Mouse (Mus musculus) hindbrain, embryonic 12.5 days (tissue): ENCODE measurements around the gene Spdl1. TPM values are rescaled to one million over a fixed set of nuclear protein-coding genes. Genes with fewer than 3 reads are reported as not detected.

Experiments used
- ATAC-seq: fragments of 200-750 bp; cut with Nextera tagmentation; 2 replicates; pipeline ENCODE4 v1.8.0; 2017; ENCODE audit warnings: moderate TSS enrichment; ENCODE audit not compliant: low FRiP score
- H3K27ac ChIP-seq: fragments of 300-500 bp; sonication (generic); 2 replicates; pipeline ENCODE4 v1.5.1; 2016; ENCODE audit warnings: mild to moderate bottlenecking
- H3K27me3 ChIP-seq: fragments of 300-500 bp; sonication (generic); 2 replicates; pipeline ENCODE4 v1.6.1; 2016; ENCODE audit warnings: mild to moderate bottlenecking
- H3K36me3 ChIP-seq: fragments of 300-500 bp; sonication (generic); 2 replicates; pipeline ENCODE4 v1.6.1; 2016; ENCODE audit warnings: mild to moderate bottlenecking
- H3K4me1 ChIP-seq: fragments of 300-500 bp; sonication (generic); 2 replicates; pipeline ENCODE4 v1.6.1; 2016
- H3K4me2 ChIP-seq: fragments of 300-500 bp; sonication (generic); replicated peaks from 2 replicates; pipeline ENCODE4 v1.6.1; 2016; ENCODE audit warnings: mild to moderate bottlenecking
- H3K4me3 ChIP-seq: fragments of 300-500 bp; sonication (generic); 2 replicates; pipeline ENCODE4 v1.5.1; 2016; ENCODE audit warnings: mild to moderate bottlenecking
- H3K9ac ChIP-seq: fragments of 300-500 bp; sonication (generic); 2 replicates; pipeline ENCODE4 v1.6.1; 2016; ENCODE audit warnings: mild to moderate bottlenecking, moderate library complexity
- H3K9me3 ChIP-seq: fragments of 300-500 bp; sonication (generic); replicated peaks from 2 replicates; pipeline ENCODE4 v1.6.1; 2016; ENCODE audit warnings: mild to moderate bottlenecking
- WGBS: fragments of 180-500 bp; shearing (Covaris S2); methylation state at CpG from one replicate; pipeline ENCODE4 v1.1.7; 2016; 5-methylcytosine and 5-hydroxymethylcytosine counted together
- polyA plus RNA-seq: library from polyadenylated mRNA; unstranded; fragments of >200 nt; fragmentation: Nextera tagmentation; extraction: Ambion mirVana; gene quantifications from 2 replicates; pipeline ENCODE4 v1.2.1, GENCODE M21; 2016

Gene Spdl1
- polyA plus RNA-seq, 1 experiment from 2014 or later = 15.4 TPM

GRCm38 (mm10) chr11:34771221-34771986 lies 62.0 kb downstream of the Spdl1 start:
- no peaks in the 10 kb centered on the region for H3K27me3 ChIP-seq
- ATAC-seq = no peak
- H3K9me3 ChIP-seq = peaks cover under 1% of the 10 kb centered on the region; the same call in 1 of the 2 replicates
- no peak overlapping the region for H3K27ac ChIP-seq
- H3K9ac ChIP-seq = no peak overlapping the region
- H3K4me3 ChIP-seq = no peak overlapping the region
- 0 out of 2 replicates have a peak, but pooled peaks cover 4% of the 10 kb centered on the region for H3K4me1 ChIP-seq
- no peak overlapping the region for H3K4me2 ChIP-seq
- WGBS = 65% methylated on average over 12 of the region's 12 CpGs
- no peaks in the 10 kb centered on the region for H3K36me3 ChIP-seq

- Histone ChIP-seq H3K9ac (no peak overlapping the region), H3K4me1 (0 out of 2 replicates have a peak, but pooled peaks cover 4% of the 10 kb centered on the region), H3K27ac (no peak overlapping the region), H3K4me2 (no peak overlapping the region), H3K9me3 (peaks cover 8% of the 10 kb centered on the region; the same call in 1 of the 2 replicates), H3K27me3 (no peaks in the 10 kb centered on the region), H3K36me3 (no peaks in the 10 kb centered on the region), H3K4me3 (no peak overlapping the region)
- no peak for ATAC-seq
- WGBS = 61% methylated on average over 4 of the region's 4 CpGs
These were observed 62.8 kb downstream of the Spdl1 start for GRCm38 (mm10) chr11:34770666-34771065.

- 84% methylated on average over 8 of the region's 8 CpGs for WGBS
- no peak for ATAC-seq
- 0 out of 2 replicates have a peak, but pooled peaks cover 4% of the 10 kb centered on the region for H3K4me1 ChIP-seq
- no peak overlapping the region for H3K27ac ChIP-seq
- no peak overlapping the region for H3K9ac ChIP-seq
- peaks cover 8% of the 10 kb centered on the region; the same call in 1 of the 2 replicates for H3K9me3 ChIP-seq
- H3K4me2 ChIP-seq = no peak overlapping the region
- H3K36me3 ChIP-seq = no peaks in the 10 kb centered on the region
- H3K27me3 ChIP-seq = no peaks in the 10 kb centered on the region
- no peak overlapping the region for H3K4me3 ChIP-seq
These were observed 63.5 kb downstream of the Spdl1 start for GRCm38 (mm10) chr11:34769946-34770345.

GRCm38 (mm10) chr11:34769396-34769795 lies 64.0 kb downstream of the Spdl1 start:
- H3K27ac ChIP-seq = no peak overlapping the region
- H3K4me3 ChIP-seq = no peak overlapping the region
- H3K9ac ChIP-seq = no peak overlapping the region
- ATAC-seq = no peak
- H3K36me3 ChIP-seq = no peaks in the 10 kb centered on the region
- WGBS = 95% methylated on average over 2 of the region's 2 CpGs
- H3K9me3 ChIP-seq = peaks cover 8% of the 10 kb centered on the region; the same call in 1 of the 2 replicates
- H3K4me2 ChIP-seq = no peak overlapping the region
- 0 out of 2 replicates have a peak, but pooled peaks cover 4% of the 10 kb centered on the region for H3K4me1 ChIP-seq
- H3K27me3 ChIP-seq = no peaks in the 10 kb centered on the region

GRCm38 (mm10) chr11:34763739-34764361 lies 69.6 kb downstream of the Spdl1 start:
- Histone ChIP-seq H3K9ac (no peak overlapping the region), H3K4me2 (no peak overlapping the region), H3K4me3 (no peak overlapping the region), H3K9me3 (peaks cover 8% of the 10 kb centered on the region; the same call in 1 of the 2 replicates), H3K27me3 (no peaks in the 10 kb centered on the region), H3K4me1 (no peaks in the 10 kb centered on the region), H3K27ac (no peak overlapping the region), H3K36me3 (no peaks in the 10 kb centered on the region)
- 88% methylated on average over 5 of the region's 5 CpGs for WGBS
- ATAC-seq = no peak

GRCm38 (mm10) chr11:34762570-34763127 lies 70.8 kb downstream of the Spdl1 start:
- Histone ChIP-seq H3K36me3 (no peaks in the 10 kb centered on the region), H3K4me2 (no peak overlapping the region), H3K9me3 (peaks cover 8% of the 10 kb centered on the region; the same call in 1 of the 2 replicates), H3K4me1 (no peaks in the 10 kb centered on the region), H3K27me3 (no peaks in the 10 kb centered on the region), H3K4me3 (no peak overlapping the region), H3K9ac (no peak overlapping the region), H3K27ac (no peak overlapping the region)
- no peak for ATAC-seq
- WGBS = 87% methylated on average over 5 of the region's 5 CpGs

- H3K9me3 ChIP-seq = peaks cover 8% of the 10 kb centered on the region; the same call in 1 of the 2 replicates
- no peak overlapping the region for H3K9ac ChIP-seq
- H3K27ac ChIP-seq = no peak overlapping the region
- H3K36me3 ChIP-seq = no peaks in the 10 kb centered on the region
- WGBS = 86% methylated on average over 6 of the region's 6 CpGs
- no peaks in the 10 kb centered on the region for H3K27me3 ChIP-seq
- H3K4me2 ChIP-seq = no peak overlapping the region
- no peaks in the 10 kb centered on the region for H3K4me1 ChIP-seq
- ATAC-seq = no peak
- H3K4me3 ChIP-seq = no peak overlapping the region
These were observed 71.3 kb downstream of the Spdl1 start for GRCm38 (mm10) chr11:34762125-34762524.

- Histone ChIP-seq H3K4me1 (no peaks in the 10 kb centered on the region), H3K9ac (no peak overlapping the region), H3K27ac (no peak overlapping the region), H3K36me3 (no peaks in the 10 kb centered on the region), H3K27me3 (no peaks in the 10 kb centered on the region), H3K9me3 (no peaks in the 10 kb centered on the region), H3K4me3 (no peak overlapping the region), H3K4me2 (no peak overlapping the region)
- 82% methylated on average over 4 of the region's 4 CpGs for WGBS
- no peak for ATAC-seq
These were observed 73.9 kb downstream of the Spdl1 start for GRCm38 (mm10) chr11:34759582-34759981.

Other genes starting within 250 kb of the Spdl1 start
- 0.86 and 1.1 TPM in 2 replicates for gene Dock2, start 49.7 kb downstream of the Spdl1 start, polyA plus RNA-seq